Mouse (Mus musculus): ENCODE measurements around the gene Pgm2l1. TPM values are rescaled to one million over a fixed set of nuclear protein-coding genes. Genes with fewer than 3 reads are reported as not detected.
"Not testable (repeated sequence)": the region's sequence is repeated elsewhere in the genome, so short reads cannot be mapped to it uniquely, and the experiment has no call there.

Pgm2l1 gene
- polyA plus RNA-seq, 1 experiment from 2014 or later = 10.4 TPM

GRCm38 (mm10) chr7:100234264-100234885 lies 7.2 kb downstream of the Pgm2l1 start:
- DNase-seq (ENCODE audit: low spot score) = no peak
- Histone ChIP-seq H3K27me3 (ENCODE audit: control insufficient read depth, insufficient read depth, low read length) (no peaks in the 10 kb centered on the region), H3K4me1 (ENCODE audit: control insufficient read depth, insufficient read depth, low read length) (no peaks in the 10 kb centered on the region), H3K9me3 (ENCODE audit: control insufficient read depth, low read length) (no peaks in the 10 kb centered on the region), H3K4me3 (ENCODE audit: low read depth, low read length) (no peak overlapping the region), H3K4me2 (ENCODE audit: low read depth) (no peak overlapping the region), H3K27ac (ENCODE audit: low read depth, low read length) (no peak overlapping the region), H3K9ac (ENCODE audit: low read length) (no peak overlapping the region), H3K36me3 (ENCODE audit: control insufficient read depth, insufficient read depth, low read length) (no peaks in the 10 kb centered on the region)
- WGBS = 69% methylated on average over 7 of the region's 7 CpGs
- no peak for ATAC-seq (ENCODE audit: insufficient read depth, low FRiP score, low TSS enrichment)

DNA sequence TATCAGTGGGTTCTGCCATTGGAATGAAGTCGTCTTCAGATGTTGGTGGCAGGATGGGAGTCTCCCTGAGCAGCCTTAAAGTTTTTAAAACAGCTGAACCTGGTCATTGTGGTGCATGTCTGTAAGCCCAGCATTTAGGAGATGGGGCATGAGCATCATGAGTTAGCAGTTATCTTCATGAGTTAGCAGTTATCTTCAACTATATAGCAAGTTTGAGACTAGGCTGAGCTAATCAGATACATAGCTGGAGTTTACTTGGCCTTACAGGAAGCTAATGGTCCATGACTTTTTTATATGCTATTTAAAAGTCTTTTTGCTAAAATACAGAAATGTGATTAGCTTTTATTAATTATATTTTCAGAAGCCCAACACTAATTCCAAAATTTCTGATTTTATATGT lies 11.1 kb downstream of the Pgm2l1 start:
- WGBS = 89% methylated on average over 1 of the region's 1 CpGs
- no peak overlapping the region for H3K27ac ChIP-seq (ENCODE audit: low read depth, low read length)
- H3K9me3 ChIP-seq (ENCODE audit: control insufficient read depth, low read length) = no peaks in the 10 kb centered on the region
- no peak overlapping the region for H3K4me3 ChIP-seq (ENCODE audit: low read depth, low read length)
- no peaks in the 10 kb centered on the region for H3K27me3 ChIP-seq (ENCODE audit: control insufficient read depth, insufficient read depth, low read length)
- H3K4me1 ChIP-seq (ENCODE audit: control insufficient read depth, insufficient read depth, low read length) = no peaks in the 10 kb centered on the region
- H3K4me2 ChIP-seq (ENCODE audit: low read depth) = no peak overlapping the region
- H3K9ac ChIP-seq (ENCODE audit: low read length) = no peak overlapping the region
- no peaks in the 10 kb centered on the region for H3K36me3 ChIP-seq (ENCODE audit: control insufficient read depth, insufficient read depth, low read length)
- ATAC-seq (ENCODE audit: insufficient read depth, low FRiP score, low TSS enrichment) (no peak), DNase-seq (ENCODE audit: low spot score) (no peak)

GRCm38 (mm10) chr7:100240601-100241000 lies 13.4 kb downstream of the Pgm2l1 start:
- Histone ChIP-seq H3K9me3 (ENCODE audit: control insufficient read depth, low read length) (no peaks in the 10 kb centered on the region), H3K9ac (ENCODE audit: low read length) (no peak overlapping the region), H3K4me3 (ENCODE audit: low read depth, low read length) (no peak overlapping the region), H3K36me3 (ENCODE audit: control insufficient read depth, insufficient read depth, low read length) (no peaks in the 10 kb centered on the region), H3K4me2 (ENCODE audit: low read depth) (no peak overlapping the region), H3K27ac (ENCODE audit: low read depth, low read length) (no peak overlapping the region), H3K27me3 (ENCODE audit: control insufficient read depth, insufficient read depth, low read length) (no peaks in the 10 kb centered on the region), H3K4me1 (ENCODE audit: control insufficient read depth, insufficient read depth, low read length) (no peaks in the 10 kb centered on the region)
- DNase-seq (ENCODE audit: low spot score) (no peak), ATAC-seq (ENCODE audit: insufficient read depth, low FRiP score, low TSS enrichment) (no peak)
- WGBS = 78% methylated on average over 2 of the region's 2 CpGs

DNA sequence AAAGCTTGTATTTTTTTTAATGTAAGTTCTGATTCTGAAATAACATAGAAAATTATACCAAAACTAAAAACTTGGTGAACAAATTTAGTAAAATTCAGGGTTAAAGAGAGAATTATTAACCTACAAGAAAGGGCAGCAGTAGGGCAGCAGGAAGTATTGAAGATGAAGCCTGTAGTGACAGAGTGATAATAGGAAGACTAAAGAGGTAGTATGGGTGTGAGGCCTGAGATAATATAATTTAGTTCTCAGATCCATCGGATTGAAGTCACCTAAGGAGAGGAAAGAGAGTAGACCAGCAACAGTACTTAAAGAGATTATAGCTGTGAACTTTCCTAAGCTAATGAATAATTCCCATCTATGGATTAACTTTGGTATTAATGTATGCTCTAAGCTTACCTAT lies 15.8 kb downstream of the Pgm2l1 start:
- no peak overlapping the region for H3K4me2 ChIP-seq (ENCODE audit: low read depth)
- H3K9me3 ChIP-seq (ENCODE audit: control insufficient read depth, low read length) = no peaks in the 10 kb centered on the region
- H3K36me3 ChIP-seq (ENCODE audit: control insufficient read depth, insufficient read depth, low read length) = no peaks in the 10 kb centered on the region
- no peaks in the 10 kb centered on the region for H3K27me3 ChIP-seq (ENCODE audit: control insufficient read depth, insufficient read depth, low read length)
- no peak for ATAC-seq (ENCODE audit: insufficient read depth, low FRiP score, low TSS enrichment)
- no peak overlapping the region for H3K27ac ChIP-seq (ENCODE audit: low read depth, low read length)
- 94% methylated on average over 1 of the region's 1 CpGs for WGBS
- H3K4me3 ChIP-seq (ENCODE audit: low read depth, low read length) = no peak overlapping the region
- H3K4me1 ChIP-seq (ENCODE audit: control insufficient read depth, insufficient read depth, low read length) = no peaks in the 10 kb centered on the region
- no peak for DNase-seq (ENCODE audit: low spot score)
- no peak overlapping the region for H3K9ac ChIP-seq (ENCODE audit: low read length)

DNA sequence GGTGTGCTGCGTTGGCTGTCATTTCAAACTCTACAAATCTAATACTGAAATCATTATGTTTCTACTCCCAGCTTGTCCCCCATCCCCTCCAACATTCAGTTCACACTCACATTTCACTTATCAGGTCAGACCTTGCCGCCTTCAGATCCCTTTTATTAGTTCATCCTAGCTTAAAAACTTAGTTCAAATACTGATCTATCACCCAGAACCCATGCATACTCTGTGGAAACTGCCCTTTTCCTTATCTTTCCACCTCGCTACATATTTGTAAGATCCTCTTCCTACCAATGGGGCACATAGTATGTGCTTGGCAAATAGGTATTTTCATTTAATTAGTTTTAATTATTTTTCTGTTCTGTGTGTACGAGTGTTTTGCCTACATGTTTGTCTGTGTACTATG lies 17.0 kb downstream of the Pgm2l1 start:
- no peak overlapping the region for H3K4me3 ChIP-seq (ENCODE audit: low read depth, low read length)
- DNase-seq (ENCODE audit: low spot score) (no peak), ATAC-seq (ENCODE audit: insufficient read depth, low FRiP score, low TSS enrichment) (no peak)
- H3K4me1 ChIP-seq (ENCODE audit: control insufficient read depth, insufficient read depth, low read length) = no peaks in the 10 kb centered on the region
- H3K27me3 ChIP-seq (ENCODE audit: control insufficient read depth, insufficient read depth, low read length) = no peaks in the 10 kb centered on the region
- H3K9me3 ChIP-seq (ENCODE audit: control insufficient read depth, low read length) = no peaks in the 10 kb centered on the region
- H3K4me2 ChIP-seq (ENCODE audit: low read depth) = no peak overlapping the region
- H3K9ac ChIP-seq (ENCODE audit: low read length) = no peak overlapping the region
- no peaks in the 10 kb centered on the region for H3K36me3 ChIP-seq (ENCODE audit: control insufficient read depth, insufficient read depth, low read length)
- 86% methylated on average over 4 of the region's 4 CpGs for WGBS
- H3K27ac ChIP-seq (ENCODE audit: low read depth, low read length) = no peak overlapping the region

- 91% methylated on average over 3 of the region's 3 CpGs for WGBS
- ATAC-seq (ENCODE audit: insufficient read depth, low FRiP score, low TSS enrichment) (no peak), DNase-seq (ENCODE audit: low spot score) (no peak)
Observed at GRCm38 (mm10) chr7:100245176-100245575, 18.0 kb downstream of the Pgm2l1 start.

GRCm38 (mm10) chr7:100250667-100251066 lies 23.5 kb downstream of the Pgm2l1 start:
- Histone ChIP-seq H3K36me3 (ENCODE audit: control insufficient read depth, insufficient read depth, low read length) (peaks cover 2% of the 10 kb centered on the region; the same call in 1 of the 2 replicates), H3K4me1 (ENCODE audit: control insufficient read depth, insufficient read depth, low read length) (no peaks in the 10 kb centered on the region), H3K27ac (ENCODE audit: low read depth, low read length) (no peak overlapping the region), H3K4me2 (ENCODE audit: low read depth) (no peak overlapping the region), H3K9ac (ENCODE audit: low read length) (no peak overlapping the region), H3K4me3 (ENCODE audit: low read depth, low read length) (no peak overlapping the region), H3K27me3 (ENCODE audit: control insufficient read depth, insufficient read depth, low read length) (no peaks in the 10 kb centered on the region), H3K9me3 (ENCODE audit: control insufficient read depth, low read length) (no peaks in the 10 kb centered on the region)
- no peak for ATAC-seq (ENCODE audit: insufficient read depth, low FRiP score, low TSS enrichment)
- no peak for DNase-seq (ENCODE audit: low spot score)
- 93% methylated on average over 5 of the region's 5 CpGs for WGBS

More at GRCm38 (mm10) chr7:100245176-100245575, 18.0 kb downstream of the Pgm2l1 start:
- no peaks in the 10 kb centered on the region for H3K9me3 ChIP-seq (ENCODE audit: control insufficient read depth, low read length)
- H3K4me2 ChIP-seq (ENCODE audit: low read depth) = no peak overlapping the region
- no peaks in the 10 kb centered on the region for H3K4me1 ChIP-seq (ENCODE audit: control insufficient read depth, insufficient read depth, low read length)
- no peaks in the 10 kb centered on the region for H3K27me3 ChIP-seq (ENCODE audit: control insufficient read depth, insufficient read depth, low read length)
- H3K36me3 ChIP-seq (ENCODE audit: control insufficient read depth, insufficient read depth, low read length) = no peaks in the 10 kb centered on the region
- no peak overlapping the region for H3K27ac ChIP-seq (ENCODE audit: low read depth, low read length)
- no peak overlapping the region for H3K4me3 ChIP-seq (ENCODE audit: low read depth, low read length)
- no peak overlapping the region for H3K9ac ChIP-seq (ENCODE audit: low read length)

- no peak for DNase-seq (ENCODE audit: low spot score)
- no peaks in the 10 kb centered on the region for H3K4me1 ChIP-seq (ENCODE audit: control insufficient read depth, insufficient read depth, low read length)
- 93% methylated on average over 3 of the region's 3 CpGs for WGBS
- H3K4me2 ChIP-seq (ENCODE audit: low read depth) = no peak overlapping the region
- H3K4me3 ChIP-seq (ENCODE audit: low read depth, low read length) = no peak overlapping the region
- no peaks in the 10 kb centered on the region for H3K27me3 ChIP-seq (ENCODE audit: control insufficient read depth, insufficient read depth, low read length)
- no peak overlapping the region for H3K9ac ChIP-seq (ENCODE audit: low read length)
- no peaks in the 10 kb centered on the region for H3K9me3 ChIP-seq (ENCODE audit: control insufficient read depth, low read length)
- H3K36me3 ChIP-seq (ENCODE audit: control insufficient read depth, insufficient read depth, low read length) = peaks cover 2% of the 10 kb centered on the region; the same call in 1 of the 2 replicates
- no peak for ATAC-seq (ENCODE audit: insufficient read depth, low FRiP score, low TSS enrichment)
- no peak overlapping the region for H3K27ac ChIP-seq (ENCODE audit: low read depth, low read length)
Observed at GRCm38 (mm10) chr7:100262350-100262749, 35.2 kb downstream of the Pgm2l1 start.

GRCm38 (mm10) chr7:100264934-100265333 lies 37.7 kb downstream of the Pgm2l1 start:
- H3K4me1 ChIP-seq (ENCODE audit: control insufficient read depth, insufficient read depth, low read length); H3K9ac ChIP-seq (ENCODE audit: low read length); H3K4me2 ChIP-seq (ENCODE audit: low read depth); DNase-seq (ENCODE audit: low spot score); H3K4me3 ChIP-seq (ENCODE audit: low read depth, low read length); ATAC-seq (ENCODE audit: insufficient read depth, low FRiP score, low TSS enrichment); H3K36me3 ChIP-seq (ENCODE audit: control insufficient read depth, insufficient read depth, low read length); H3K27me3 ChIP-seq (ENCODE audit: control insufficient read depth, insufficient read depth, low read length); H3K9me3 ChIP-seq (ENCODE audit: control insufficient read depth, low read length); H3K27ac ChIP-seq (ENCODE audit: low read depth, low read length): not testable (repeated sequence)
- WGBS = 57% methylated on average over 16 of the region's 17 CpGs
